Comparison of ENCODE assay signal across 17 mouse cellular contexts in genomic region chr9:119086451-119086850, GRCm38 (mm10). TPM values are rescaled to one million over a fixed set of nuclear protein-coding genes. Genes with fewer than 3 reads are reported as not detected.
DNase-seq lines count a peak whose midpoint lies in the region; ATAC-seq and TF ChIP-seq lines count a peak whose summit lies in the region.
"Had no signal": no experiment of that assay in that cellular context is flagged by ENCODE, and none has a peak within 500 bp of the region (broad histone marks: within the 10 kb centered on the region; RNA-seq: fewer than 3 reads in every experiment).

No protein-coding gene starts in this region.

- intact Hi-C loops in heart, adult 2 months (cut with DNase I), result no loop called here

- no peaks in the 10 kb centered on the region for H3K79me2 ChIP-seq in heart, adult 2 months (replicated peaks; ENCODE audit: control insufficient read depth, insufficient read depth, low read length)

- no peak for TF ChIP-seq POLR2A in heart, adult 2 months (IDR thresholded peaks at IDR 0.05; ENCODE audit: insufficient read depth, low read depth, low read length)
- TF ChIP-seq POLR2A in small intestine, adult 2 months (IDR thresholded peaks at IDR 0.05; ENCODE audit: low read depth, low read length), result no peak

- 46% methylated on average over 1 of the region's 1 CpGs for WGBS in forebrain, embryonic 14.5 days
- 71% methylated on average over 1 of the region's 1 CpGs for WGBS in forebrain, embryonic 12.5 days
- 24% methylated on average over 1 of the region's 1 CpGs for WGBS in heart, postnatal 0 days
- WGBS in heart, adult 2 months, result 39% methylated on average over 1 of the region's 1 CpGs
- 24% methylated on average over 1 of the region's 1 CpGs for WGBS in neural tube, embryonic 12.5 days
- 44% methylated on average over 1 of the region's 1 CpGs for WGBS in neural tube, embryonic 15.5 days
- 90% methylated on average over 1 of the region's 1 CpGs for WGBS in small intestine, adult 2 months

- no peak for TF ChIP-seq CTCF in heart, postnatal 0 days (IDR thresholded peaks at IDR 0.05; ENCODE audit: low read depth)
- TF ChIP-seq CTCF in heart, adult 2 months (IDR thresholded peaks at IDR 0.05), result no peak
- no peak for TF ChIP-seq CTCF in small intestine, adult 2 months (IDR thresholded peaks at IDR 0.05; ENCODE audit: extremely low read depth, insufficient read length, insufficient replicate concordance, low read depth, low read length)

- H3K4me2 ChIP-seq in forebrain, embryonic 14.5 days (ENCODE audit: low read length), result no peak overlapping the region
- H3K4me2 ChIP-seq in forebrain, embryonic 12.5 days, result no peak overlapping the region
- no peak overlapping the region for H3K4me2 ChIP-seq in heart, postnatal 0 days (ENCODE audit: low read depth, low read length)
- H3K4me2 ChIP-seq in neural tube, embryonic 12.5 days (replicated peaks), result peak overlapping the region; percentile 16; the same call in 1 of the 2 replicates
- H3K4me2 ChIP-seq in neural tube, embryonic 15.5 days, result no peak overlapping the region
- H3K4me2 ChIP-seq: embryonic facial prominence, embryonic 15.5 days; stomach, embryonic 15.5 days had no signal

- TF ChIP-seq EP300 in heart, postnatal 0 days (IDR thresholded peaks at IDR 0.05; ENCODE audit: low read depth), result no peak
- TF ChIP-seq EP300 in heart, adult 2 months (IDR thresholded peaks at IDR 0.05; ENCODE audit: insufficient read depth, low read depth, low read length), result no peak

- H3K4me1 ChIP-seq in forebrain, embryonic 14.5 days (ENCODE audit: control insufficient read depth, insufficient read depth, low read length), result peaks cover 7% of the 10 kb centered on the region; the same call in 1 of the 2 replicates
- H3K4me1 ChIP-seq in forebrain, embryonic 12.5 days, result peaks cover 44% of the 10 kb centered on the region
- peaks cover 24% of the 10 kb centered on the region for H3K4me1 ChIP-seq in heart, postnatal 0 days (ENCODE audit: control insufficient read depth, insufficient read depth)
- H3K4me1 ChIP-seq in heart, adult 2 months (ENCODE audit: control insufficient read depth, insufficient read depth, low read length), result peaks cover 19% of the 10 kb centered on the region
- peaks cover 56% of the 10 kb centered on the region for H3K4me1 ChIP-seq in neural tube, embryonic 12.5 days
- H3K4me1 ChIP-seq in neural tube, embryonic 15.5 days, result peaks cover 40% of the 10 kb centered on the region
- H3K4me1 ChIP-seq in small intestine, adult 2 months (ENCODE audit: control insufficient read depth, insufficient read depth, insufficient read length, low read length), result peaks cover 28% of the 10 kb centered on the region

- no peak for ATAC-seq in forebrain, embryonic 14.5 days
- no peak for ATAC-seq in forebrain, embryonic 12.5 days (ENCODE audit: low FRiP score)
- ATAC-seq in heart, postnatal 0 days (ENCODE audit: insufficient read depth, low read depth), result no peak
- ATAC-seq in neural tube, embryonic 12.5 days (ENCODE audit: low FRiP score, low read depth), result no peak
- ATAC-seq in neural tube, embryonic 15.5 days (ENCODE audit: low FRiP score), result no peak
- ATAC-seq in monocyte, adult 5-6 weeks (replicated peaks; ENCODE audit: insufficient number of reproducible peaks, low FRiP score, low TSS enrichment, poor library complexity, severe bottlenecking), result no peak

- H3K36me3 ChIP-seq in forebrain, embryonic 14.5 days (ENCODE audit: control insufficient read depth, insufficient read depth, low read length), result no peaks in the 10 kb centered on the region
- no peaks in the 10 kb centered on the region for H3K36me3 ChIP-seq in forebrain, embryonic 12.5 days (replicated peaks)
- peaks cover 7% of the 10 kb centered on the region; the same call in 1 of the 2 replicates for H3K36me3 ChIP-seq in heart, postnatal 0 days (replicated peaks; ENCODE audit: control insufficient read depth, insufficient read depth, low read length)
- no peaks in the 10 kb centered on the region; the same call in 1 of the 2 replicates for H3K36me3 ChIP-seq in heart, adult 2 months (ENCODE audit: control insufficient read depth, insufficient read depth, low read length)
- no peaks in the 10 kb centered on the region for H3K36me3 ChIP-seq in neural tube, embryonic 12.5 days
- no peaks in the 10 kb centered on the region for H3K36me3 ChIP-seq in neural tube, embryonic 15.5 days
- no peaks in the 10 kb centered on the region for H3K36me3 ChIP-seq in small intestine, adult 2 months (ENCODE audit: control insufficient read depth, insufficient read depth, low read length)
- H3K36me3 ChIP-seq: embryonic facial prominence, embryonic 15.5 days had no signal

- peaks cover 2% of the 10 kb centered on the region; the same call in 1 of the 2 replicates for H3K27me3 ChIP-seq in forebrain, embryonic 14.5 days (replicated peaks; ENCODE audit: control insufficient read depth, insufficient read depth, low read length)
- peaks cover 42% of the 10 kb centered on the region for H3K27me3 ChIP-seq in forebrain, embryonic 12.5 days
- H3K27me3 ChIP-seq in heart, postnatal 0 days (ENCODE audit: control insufficient read depth, insufficient read depth, low read length), result no peaks in the 10 kb centered on the region
- no peaks in the 10 kb centered on the region for H3K27me3 ChIP-seq in heart, adult 2 months (ENCODE audit: control insufficient read depth, insufficient read depth, low read length)
- peaks cover under 1% of the 10 kb centered on the region; the same call in 1 of the 2 replicates for H3K27me3 ChIP-seq in neural tube, embryonic 12.5 days (replicated peaks)
- no peaks in the 10 kb centered on the region for H3K27me3 ChIP-seq in neural tube, embryonic 15.5 days (replicated peaks)
- H3K27me3 ChIP-seq in small intestine, adult 2 months (ENCODE audit: control insufficient read depth, insufficient read depth, low read length), result no peaks in the 10 kb centered on the region
- H3K27me3 ChIP-seq: stomach, embryonic 15.5 days had no signal

- 0 out of 2 replicates have a peak overlapping the region, but pooled peaks have one; percentile 9 for H3K9ac ChIP-seq in forebrain, embryonic 14.5 days (ENCODE audit: low read length)
- H3K9ac ChIP-seq in forebrain, embryonic 12.5 days, result no peak overlapping the region
- 0 out of 2 replicates have a peak overlapping the region, but pooled peaks have one; percentile 4 for H3K9ac ChIP-seq in heart, postnatal 0 days (replicated peaks; ENCODE audit: low read depth, low read length)
- H3K9ac ChIP-seq in heart, adult 2 months (ENCODE audit: low read depth, low read length), result no peak overlapping the region
- no peak overlapping the region for H3K9ac ChIP-seq in neural tube, embryonic 12.5 days
- H3K9ac ChIP-seq in neural tube, embryonic 15.5 days (replicated peaks), result no peak overlapping the region
- H3K9ac ChIP-seq: embryonic facial prominence, embryonic 15.5 days; liver, embryonic 14.5 days; stomach, embryonic 15.5 days had no signal

- no peak overlapping the region for H3K4me3 ChIP-seq in forebrain, embryonic 14.5 days (ENCODE audit: low read depth, low read length)
- no peak overlapping the region for H3K4me3 ChIP-seq in forebrain, embryonic 12.5 days (replicated peaks)
- no peak overlapping the region for H3K4me3 ChIP-seq in heart, postnatal 0 days (ENCODE audit: low read depth, low read length)
- no peak overlapping the region for H3K4me3 ChIP-seq in heart, adult 2 months
- H3K4me3 ChIP-seq in neural tube, embryonic 12.5 days, result no peak overlapping the region
- no peak overlapping the region for H3K4me3 ChIP-seq in neural tube, embryonic 15.5 days (replicated peaks)
- peak overlapping the region; percentile 3; the same call in 1 of the 2 replicates for H3K4me3 ChIP-seq in small intestine, adult 2 months (ENCODE audit: low read depth, low read length)
- H3K4me3 ChIP-seq: embryonic facial prominence, embryonic 15.5 days; stomach, embryonic 15.5 days had no signal

- no peaks in the 10 kb centered on the region for H3K9me3 ChIP-seq in forebrain, embryonic 14.5 days (replicated peaks; ENCODE audit: control insufficient read depth, low read length)
- H3K9me3 ChIP-seq in forebrain, embryonic 12.5 days, result no peaks in the 10 kb centered on the region
- no peaks in the 10 kb centered on the region for H3K9me3 ChIP-seq in heart, postnatal 0 days (replicated peaks; ENCODE audit: control insufficient read depth, low read length)
- no peaks in the 10 kb centered on the region for H3K9me3 ChIP-seq in neural tube, embryonic 12.5 days
- H3K9me3 ChIP-seq in neural tube, embryonic 15.5 days (replicated peaks), result no peaks in the 10 kb centered on the region
- H3K9me3 ChIP-seq: embryonic facial prominence, embryonic 15.5 days; stomach, embryonic 15.5 days had no signal

- DNase-seq in forebrain, embryonic 14.5 days (ENCODE audit: low spot score), result no peak
- DNase-seq in heart, postnatal 0 days (ENCODE audit: low spot score), result no peak
- no peak for DNase-seq in heart, adult 2 months
- DNase-seq: adrenal gland, adult 2 months; embryo, embryonic 11 days; gastrocnemius, postnatal 36 days; kidney, adult 8-10 months; midbrain, embryonic 14.5 days; thymus, postnatal 36 days had no signal

- H3K27ac ChIP-seq in forebrain, embryonic 14.5 days (ENCODE audit: low read depth, low read length), result no peak overlapping the region
- no peak overlapping the region for H3K27ac ChIP-seq in forebrain, embryonic 12.5 days
- no peak overlapping the region for H3K27ac ChIP-seq in heart, postnatal 0 days (ENCODE audit: low read depth)
- no peak overlapping the region for H3K27ac ChIP-seq in heart, adult 2 months
- peak overlapping the region; percentile 37; the same call in 1 of the 2 replicates for H3K27ac ChIP-seq in neural tube, embryonic 12.5 days
- no peak overlapping the region for H3K27ac ChIP-seq in neural tube, embryonic 15.5 days (replicated peaks)
- no peak overlapping the region for H3K27ac ChIP-seq in small intestine, adult 2 months (ENCODE audit: insufficient read depth, low read depth, low read length)
- H3K27ac ChIP-seq: embryonic facial prominence, embryonic 15.5 days; liver, embryonic 14.5 days; stomach, embryonic 15.5 days had no signal

RNA-seq across cellular contexts. Expression of gene Plcd1, which starts 6.9 kb away (rescaled TPM):
- 10.5 and 12.1 TPM in 2 replicates for polyA plus RNA-seq in forebrain, embryonic 14.5 days (2014; fragmentation: Nextera tagmentation; extraction: Ambion mirVana)
- polyA plus RNA-seq in forebrain, embryonic 12.5 days (2016; fragmentation: Nextera tagmentation; extraction: Ambion mirVana), result 11.0 and 16.8 TPM in 2 replicates
- 21.1 and 27.1 TPM in 2 replicates for total RNA-seq in heart, postnatal 0 days (2014; rRNA removed; ENCODE audit: low replicate concordance)
- 12.9 and 14.6 TPM in 2 replicates for polyA plus RNA-seq in heart, postnatal 0 days (2015; fragmentation: Nextera tagmentation; extraction: Ambion mirVana)
- total RNA-seq in heart, adult 2 months (2021), result 10 to 100 TPM; 14.5 to 16.6 TPM
- 32.2 and 39.4 TPM in 2 replicates for polyA plus RNA-seq in heart, adult 2 months (2012; rRNA removed)
- 29.7 and 31.9 TPM in 2 replicates for polyA plus RNA-seq in neural tube, embryonic 12.5 days (2016; fragmentation: Nextera tagmentation; extraction: Ambion mirVana)
- 16.6 and 24.3 TPM in 2 replicates for polyA plus RNA-seq in neural tube, embryonic 15.5 days (2015; fragmentation: Nextera tagmentation; extraction: Ambion mirVana)
- polyA plus RNA-seq in small intestine, adult 2 months (2012; rRNA removed), result 12.0 and 55.3 TPM in 2 replicates
- total RNA-seq in monocyte, adult 5-6 weeks (2017), result 0.10 TPM in 1 of 3 replicates, not detected in the others

RNA-seq across cellular contexts. Expression of gene Dlec1, which starts 15.8 kb away (rescaled TPM):
- 0.33 and 0.70 TPM in 2 replicates for polyA plus RNA-seq in forebrain, embryonic 14.5 days (2014; fragmentation: Nextera tagmentation; extraction: Ambion mirVana)
- polyA plus RNA-seq in forebrain, embryonic 12.5 days (2016; fragmentation: Nextera tagmentation; extraction: Ambion mirVana), result 0.79 and 1.0 TPM in 2 replicates
- total RNA-seq in heart, postnatal 0 days (2014; rRNA removed; ENCODE audit: low replicate concordance), result 5.0 TPM in 1 of 2 replicates, not detected in the other
- 0.15 and 0.21 TPM in 2 replicates for polyA plus RNA-seq in heart, postnatal 0 days (2015; fragmentation: Nextera tagmentation; extraction: Ambion mirVana)
- total RNA-seq in heart, adult 2 months (2021), result under 1 TPM; 0.13 to 0.32 TPM
- 0.20 and 0.82 TPM in 2 replicates for polyA plus RNA-seq in heart, adult 2 months (2012; rRNA removed)
- polyA plus RNA-seq in neural tube, embryonic 12.5 days (2016; fragmentation: Nextera tagmentation; extraction: Ambion mirVana), result 0.79 and 1.8 TPM in 2 replicates
- polyA plus RNA-seq in neural tube, embryonic 15.5 days (2015; fragmentation: Nextera tagmentation; extraction: Ambion mirVana), result 1.4 and 1.6 TPM in 2 replicates
- polyA plus RNA-seq in small intestine, adult 2 months (2012; rRNA removed), result 0.16 and 0.20 TPM in 2 replicates
- total RNA-seq in monocyte, adult 5-6 weeks (2017), result not detected in 3 replicates
- total RNA-seq: gastrocnemius, postnatal 36 days had no signal

RNA-seq across cellular contexts. Expression of gene Vill, which starts 33.9 kb away (rescaled TPM):
- 3.8 and 4.0 TPM in 2 replicates for polyA plus RNA-seq in forebrain, embryonic 14.5 days (2014; fragmentation: Nextera tagmentation; extraction: Ambion mirVana)
- polyA plus RNA-seq in forebrain, embryonic 12.5 days (2016; fragmentation: Nextera tagmentation; extraction: Ambion mirVana), result 6.8 and 6.9 TPM in 2 replicates
- 4.8 and 12.6 TPM in 2 replicates for total RNA-seq in heart, postnatal 0 days (2014; rRNA removed; ENCODE audit: low replicate concordance)
- 3.8 and 4.4 TPM in 2 replicates for polyA plus RNA-seq in heart, postnatal 0 days (2015; fragmentation: Nextera tagmentation; extraction: Ambion mirVana)
- total RNA-seq in heart, adult 2 months (2021), result under 1 TPM; 0.20 to 0.34 TPM
- 0.85 and 1.4 TPM in 2 replicates for polyA plus RNA-seq in heart, adult 2 months (2012; rRNA removed)
- 9.8 and 13.0 TPM in 2 replicates for polyA plus RNA-seq in neural tube, embryonic 12.5 days (2016; fragmentation: Nextera tagmentation; extraction: Ambion mirVana)
- 5.3 and 7.3 TPM in 2 replicates for polyA plus RNA-seq in neural tube, embryonic 15.5 days (2015; fragmentation: Nextera tagmentation; extraction: Ambion mirVana)
- polyA plus RNA-seq in small intestine, adult 2 months (2012; rRNA removed), result 4.3 and 27.0 TPM in 2 replicates
- 17.7 to 39.6 TPM (median 31.0 TPM) in 3 replicates for total RNA-seq in monocyte, adult 5-6 weeks (2017)

Comparison
In these comparisons a context has a peak if more than half of its experiments do, and no peak if none do; other contexts are left out.
1. H3K9ac ChIP-seq: peak in forebrain, embryonic 14.5 days (single experiment) and heart, postnatal 0 days (single experiment); none in forebrain, embryonic 12.5 days (single experiment), heart, adult 2 months (single experiment), neural tube, embryonic 12.5 days (single experiment) and neural tube, embryonic 15.5 days (single experiment).